Mouse (Mus musculus) thymus, adult 2 months (tissue): ENCODE data around the gene Vstm4.

Experiments used
- CTCF ChIP-seq: fragments of 200-500 bp; IDR thresholded peaks from 2 replicates; pipeline ENCODE4 v1.5.1; 2012; ENCODE audit warnings: mild to moderate bottlenecking, control low read depth, low read length, moderate library complexity, borderline replicate concordance; ENCODE audit not compliant: control insufficient read depth, poor library complexity, insufficient read depth; ENCODE audit errors: extremely low read depth
- POLR2A ChIP-seq: fragments of 200-500 bp; IDR thresholded peaks from 2 replicates; pipeline ENCODE4 v1.6.1; 2012; ENCODE audit warnings: mild to moderate bottlenecking, low read length, control low read depth, moderate library complexity; ENCODE audit not compliant: control insufficient read depth, poor library complexity, insufficient read depth; ENCODE audit errors: extremely low read depth

- no peak for TF ChIP-seq CTCF
- no peak for TF ChIP-seq POLR2A
These were observed 32.5 kb downstream of the Vstm4 start for GRCm38 (mm10) chr14:32888876-32889674.
